Mouse (Mus musculus) CH12.LX (cell line): ENCODE data around the gene Rcor2. TPM values are rescaled to one million over a fixed set of nuclear protein-coding genes. Genes with fewer than 3 reads are reported as not detected.

Experiments used
- DNase-seq: peaks from one replicate; pipeline ENCODE4 v3.0.0-alpha.2; 2013; ENCODE audit errors: extremely low read depth
- H3K27ac ChIP-seq: 2 replicates; pipeline ENCODE4 v1.5.1; 2012; ENCODE audit warnings: low read depth, mild to moderate bottlenecking, control low read depth, moderate library complexity; ENCODE audit not compliant: insufficient read depth
- H3K27me3 ChIP-seq: replicated peaks from 2 replicates; pipeline ENCODE3; 2012; ENCODE audit warnings: inconsistent platforms
- H3K36me3 ChIP-seq, 2 experiments: replicated peaks in 1 of 2; 2 replicates each; pipeline versions ENCODE3 to v1.6.1; 2012; ENCODE audit warnings: inconsistent platforms in 1 of 2, low read length in 1 of 2, mild to moderate bottlenecking in 1 of 2, mixed read lengths in 1 of 2, moderate library complexity in 1 of 2; ENCODE audit not compliant: control insufficient read depth in 1 of 2, insufficient read depth in 1 of 2
- H3K4me1 ChIP-seq, 2 experiments: 2 replicates each; pipeline ENCODE4 v1.6.1; 2012; ENCODE audit warnings: inconsistent platforms in 1 of 2, moderate library complexity in 1 of 2; ENCODE audit not compliant: insufficient read depth in 2 of 2, control insufficient read depth in 1 of 2
- H3K4me2 ChIP-seq: 2 replicates; pipeline ENCODE4 v1.6.1; 2012; ENCODE audit warnings: low read depth, mild to moderate bottlenecking, control low read depth; ENCODE audit not compliant: poor library complexity, insufficient read depth, severe bottlenecking
- H3K4me3 ChIP-seq, 3 experiments: fragments of 150-350 bp in 1 of 3; sonication (generic) in 1 of 3; replicated peaks in 1 of 3; 2 replicates each; pipeline versions ENCODE3 to v1.5.1; 2011 to 2012; ENCODE audit warnings: low read depth in 2 of 3, low read length in 2 of 3, mild to moderate bottlenecking in 2 of 3, moderate library complexity in 2 of 3, control low read depth in 1 of 3, improper control_type of control experiment in 1 of 3, inconsistent platforms in 1 of 3, mixed read lengths in 1 of 3; ENCODE audit not compliant: poor library complexity in 1 of 3
- H3K79me2 ChIP-seq: replicated peaks from 2 replicates; pipeline ENCODE4 v1.6.1; 2012; ENCODE audit warnings: mild to moderate bottlenecking, moderate library complexity; ENCODE audit not compliant: control insufficient read depth, poor library complexity, insufficient read depth, severe bottlenecking; ENCODE audit errors: extremely low read depth
- H3K9ac ChIP-seq: 2 replicates; pipeline ENCODE4 v1.6.1; 2012; ENCODE audit warnings: low read depth, mild to moderate bottlenecking, control low read depth, moderate library complexity; ENCODE audit not compliant: insufficient read depth
- H3K9me3 ChIP-seq: replicated peaks from 2 replicates; pipeline ENCODE3; 2012; ENCODE audit warnings: low read length, inconsistent platforms, mixed read lengths
- BHLHE40 ChIP-seq: IDR thresholded peaks from 2 replicates; pipeline ENCODE4 v1.6.1; 2011; ENCODE audit warnings: mild to moderate bottlenecking, low read depth, low read length, improper control_type of control experiment
- CHD1 ChIP-seq: IDR thresholded peaks from 2 replicates; pipeline ENCODE4 v1.6.1; 2012; ENCODE audit warnings: low read depth, low read length, improper control_type of control experiment, inconsistent platforms
- CHD2 ChIP-seq: IDR thresholded peaks from 2 replicates; pipeline ENCODE4 v1.6.1; 2011; ENCODE audit warnings: low read length, improper control_type of control experiment
- CTCF ChIP-seq, 2 experiments: IDR thresholded peaks in 1 of 2; conservative IDR thresholded peaks in 1 of 2; 2 replicates each; pipeline ENCODE4 v1.5.1; 2011 to 2012; ENCODE audit warnings: low read depth in 2 of 2, low read length in 2 of 2, improper control_type of control experiment in 1 of 2, inconsistent platforms in 1 of 2, mild to moderate bottlenecking in 1 of 2, moderate library complexity in 1 of 2
- E2F4 ChIP-seq: IDR thresholded peaks from 2 replicates; pipeline ENCODE4 v1.6.1; 2011; ENCODE audit warnings: low read depth, low read length, improper control_type of control experiment; ENCODE audit not compliant: insufficient replicate concordance
- ELF1 ChIP-seq: IDR thresholded peaks from 2 replicates; pipeline ENCODE4 v1.6.1; 2014; ENCODE audit warnings: low read depth, mild to moderate bottlenecking, inconsistent platforms, low read length, improper control_type of control experiment
- EP300 ChIP-seq: IDR thresholded peaks from 2 replicates; pipeline ENCODE4 v1.6.1; 2011; ENCODE audit warnings: low read length, improper control_type of control experiment
- ETS1 ChIP-seq: conservative IDR thresholded peaks from 2 replicates; pipeline ENCODE4 v1.6.1; 2012; ENCODE audit warnings: low read depth, mild to moderate bottlenecking, inconsistent platforms, low read length, improper control_type of control experiment, moderate library complexity
- GABPA ChIP-seq: IDR thresholded peaks from 2 replicates; pipeline ENCODE4 v1.6.1; 2012; ENCODE audit warnings: low read depth, low read length, improper control_type of control experiment, inconsistent platforms; ENCODE audit not compliant: insufficient replicate concordance
- HCFC1 ChIP-seq: IDR thresholded peaks from 2 replicates; pipeline ENCODE4 v1.6.1; 2012; ENCODE audit warnings: low read depth, mild to moderate bottlenecking, inconsistent platforms, low read length, improper control_type of control experiment
- IRF4 ChIP-seq: IDR thresholded peaks from 2 replicates; pipeline ENCODE4 v1.6.1; 2014; ENCODE audit warnings: low read depth, mild to moderate bottlenecking, inconsistent platforms, low read length, improper control_type of control experiment
- JUN ChIP-seq: IDR thresholded peaks from 2 replicates; pipeline ENCODE4 v1.6.1; 2011; ENCODE audit warnings: low read depth, mild to moderate bottlenecking, low read length, improper control_type of control experiment, moderate library complexity; ENCODE audit not compliant: insufficient read depth
- JUND ChIP-seq: conservative IDR thresholded peaks from 2 replicates; pipeline ENCODE4 v1.6.1; 2011; ENCODE audit warnings: low read depth, low read length, improper control_type of control experiment
- KAT2A ChIP-seq: IDR thresholded peaks from 2 replicates; pipeline ENCODE4 v1.6.1; 2012; ENCODE audit warnings: low read length, improper control_type of control experiment, inconsistent platforms; ENCODE audit not compliant: insufficient replicate concordance
- MAFK ChIP-seq: IDR thresholded peaks from 2 replicates; pipeline ENCODE4 v1.6.1; 2011; ENCODE audit warnings: low read length, improper control_type of control experiment; ENCODE audit not compliant: insufficient replicate concordance
- MAX ChIP-seq: IDR thresholded peaks from 2 replicates; pipeline ENCODE4 v1.6.1; 2011; ENCODE audit warnings: low read length, improper control_type of control experiment
- MAZ ChIP-seq: IDR thresholded peaks from 2 replicates; pipeline ENCODE4 v1.6.1; 2012; ENCODE audit warnings: low read depth, mild to moderate bottlenecking, inconsistent platforms, low read length, improper control_type of control experiment, moderate library complexity
- MEF2A ChIP-seq: IDR thresholded peaks from 2 replicates; pipeline ENCODE4 v1.6.1; 2014; ENCODE audit warnings: low read depth, mild to moderate bottlenecking, inconsistent platforms, low read length, improper control_type of control experiment, borderline replicate concordance
- MXI1 ChIP-seq: IDR thresholded peaks from 2 replicates; pipeline ENCODE4 v1.6.1; 2011; ENCODE audit warnings: mild to moderate bottlenecking, low read depth, low read length, improper control_type of control experiment
- MYC ChIP-seq: IDR thresholded peaks from 2 replicates; pipeline ENCODE4 v1.6.1; 2011; ENCODE audit warnings: low read depth, mild to moderate bottlenecking, improper control_type of control experiment, low read length
- NELFE ChIP-seq: IDR thresholded peaks from 2 replicates; pipeline ENCODE4 v1.6.1; 2011; ENCODE audit warnings: low read depth, low read length, improper control_type of control experiment
- NRF1 ChIP-seq: IDR thresholded peaks from 2 replicates; pipeline ENCODE4 v1.6.1; 2014; ENCODE audit warnings: low read depth, mild to moderate bottlenecking, inconsistent platforms, low read length, improper control_type of control experiment, moderate library complexity
- PAX5 ChIP-seq: IDR thresholded peaks from 2 replicates; pipeline ENCODE4 v1.6.1; 2012; ENCODE audit warnings: low read length, inconsistent platforms, mixed read lengths
- POLR2A ChIP-seq: IDR thresholded peaks from 2 replicates; pipeline ENCODE4 v1.6.1; 2011; ENCODE audit warnings: low read depth, mild to moderate bottlenecking, improper control_type of control experiment, low read length
- POLR2AphosphoS2 ChIP-seq: IDR thresholded peaks from 2 replicates; pipeline ENCODE4 v1.6.1; 2011; ENCODE audit warnings: low read depth, low read length, improper control_type of control experiment
- RAD21 ChIP-seq: IDR thresholded peaks from 2 replicates; pipeline ENCODE4 v1.6.1; 2011; ENCODE audit warnings: low read depth, mild to moderate bottlenecking, low read length, improper control_type of control experiment, moderate library complexity
- RCOR1 ChIP-seq: conservative IDR thresholded peaks from 2 replicates; pipeline ENCODE4 v1.6.1; 2012; ENCODE audit warnings: low read depth, mild to moderate bottlenecking, inconsistent platforms, low read length, improper control_type of control experiment
- SIN3A ChIP-seq: IDR thresholded peaks from 2 replicates; pipeline ENCODE4 v1.6.1; 2012; ENCODE audit warnings: low read length, improper control_type of control experiment, inconsistent platforms
- SMC3 ChIP-seq: IDR thresholded peaks from 2 replicates; pipeline ENCODE4 v1.6.1; 2011; ENCODE audit warnings: low read depth, low read length, improper control_type of control experiment
- TBP ChIP-seq: conservative IDR thresholded peaks from 2 replicates; pipeline ENCODE4 v1.6.1; 2011; ENCODE audit warnings: low read depth, low read length, improper control_type of control experiment
- TCF12 ChIP-seq: IDR thresholded peaks from 2 replicates; pipeline ENCODE4 v1.6.1; 2014; ENCODE audit warnings: low read depth, mild to moderate bottlenecking, inconsistent platforms, low read length, improper control_type of control experiment
- UBTF ChIP-seq: IDR thresholded peaks from 2 replicates; pipeline ENCODE4 v1.6.1; 2012; ENCODE audit warnings: low read depth, mild to moderate bottlenecking, inconsistent platforms, low read length, improper control_type of control experiment, moderate library complexity
- USF1 ChIP-seq: IDR thresholded peaks from 2 replicates; pipeline ENCODE4 v1.6.1; 2014; ENCODE audit warnings: low read depth, mild to moderate bottlenecking, inconsistent platforms, low read length, improper control_type of control experiment
- USF2 ChIP-seq: conservative IDR thresholded peaks from 2 replicates; pipeline ENCODE4 v1.6.1; 2011; ENCODE audit warnings: low read depth, low read length, improper control_type of control experiment
- ZC3H11A ChIP-seq: IDR thresholded peaks from 2 replicates; pipeline ENCODE4 v1.6.1; 2012; ENCODE audit warnings: low read depth, mild to moderate bottlenecking, inconsistent platforms, low read length, improper control_type of control experiment
- ZKSCAN1 ChIP-seq: IDR thresholded peaks from 2 replicates; pipeline ENCODE4 v1.6.1; 2012; ENCODE audit warnings: low read depth, inconsistent platforms, low read length, improper control_type of control experiment, borderline replicate concordance
- ZMIZ1 ChIP-seq: IDR thresholded peaks from 2 replicates; pipeline ENCODE4 v1.6.1; 2012; ENCODE audit warnings: low read depth, mild to moderate bottlenecking, inconsistent platforms, low read length, improper control_type of control experiment
- ZNF384 ChIP-seq: IDR thresholded peaks from 2 replicates; pipeline ENCODE4 v1.6.1; 2012; ENCODE audit warnings: low read depth, low read length, improper control_type of control experiment, inconsistent platforms
- dilution Hi-C: fragments of 300-500 bp; cut with MboI; formaldehyde crosslinking; loops from 2 replicates; pipeline ENCODE4 v1.14.3; 2020; ENCODE audit warnings: low sequenced_read_pairs; ENCODE audit not compliant: extremely low pct_unique_long_range_greater_than_20kb, extremely low pct_ligation_motif_present
- in situ Hi-C: fragments of 300-500 bp; cut with MboI; formaldehyde crosslinking; loops from 3 replicates; pipeline ENCODE4 v1.14.3; 2019; ENCODE audit warnings: low sequenced_read_pairs, low pct_ligation_motif_present, low pct_unique_long_range_greater_than_20kb, mixed read lengths
- polyA plus RNA-seq: library from polyadenylated mRNA; unstranded; fragments of >175 nt; gene quantifications from 2 replicates; pipeline ENCODE4 v1.2.1, GENCODE M21; 2012; ENCODE audit warnings: low read depth; ENCODE audit not compliant: insufficient read length
- total RNA-seq, 2 experiments: library from RNA; depleted of rRNA; stranded (reverse); fragments of 300-350 nt in 1 of 2; fragments of >200 nt in 1 of 2; gene quantifications; 2 replicates each; pipeline ENCODE4 v1.2.3; 2012 to 2014

Gene Rcor2
- total and polyA plus RNA-seq, 3 experiments = 9.2 to 28.2 (median 12.0) TPM

- dilution Hi-C loops = no loop called here
- no peak overlapping the region for H3K27ac ChIP-seq
- H3K4me1 ChIP-seq = peaks cover 21 to 52% of the 10 kb centered on the region in 2 experiments
- no peaks in the 10 kb centered on the region for H3K9me3 ChIP-seq
- peaks cover 24% of the 10 kb centered on the region for H3K79me2 ChIP-seq
- TF ChIP-seq TBP (no peak), TCF12 (no peak), POLR2A (no peak), ELF1 (no peak), CTCF (conservative IDR thresholded peaks at IDR 0.05 in 1 of 2, IDR thresholded peaks at IDR 0.05 in 1 of 2; ENCODE audit: low read depth in 2 of 2, low read length in 2 of 2) (peak; percentile 54 to 96), MYC (peak; percentile 52; the same call in 1 of the 2 replicates), NELFE (no peak), E2F4 (no peak), RAD21 (peak; percentile 90), ZKSCAN1 (no peak), RCOR1 (no peak), KAT2A (no peak), MAFK (no peak), MEF2A (no peak), BHLHE40 (no peak), IRF4 (peak; percentile 96), NRF1 (no peak), ZMIZ1 (no peak), ZC3H11A (no peak), GABPA (no peak), USF1 (no peak), CHD2 (0 out of 2 replicates have a peak, but pooled peaks have one; percentile 24), POLR2AphosphoS2 (no peak), JUN (no peak), HCFC1 (no peak), PAX5 (no peak), MXI1 (no peak), CHD1 (no peak), UBTF (no peak), ETS1 (no peak), SIN3A (peak; percentile 35; the same call in 1 of the 2 replicates), ZNF384 (no peak), SMC3 (peak; percentile 88), MAX (no peak), MAZ (no peak), EP300 (peak; percentile 56), USF2 (no peak), JUND (no peak)
- peak; percentile 79 for DNase-seq
- H3K36me3 ChIP-seq = peaks cover 35 to 82% of the 10 kb centered on the region in 2 experiments
- H3K4me3 ChIP-seq = no peak overlapping the region
- no peak overlapping the region for H3K9ac ChIP-seq
- H3K27me3 ChIP-seq = no peaks in the 10 kb centered on the region
- no peak overlapping the region for H3K4me2 ChIP-seq
- in situ Hi-C loops = loop anchor here (5.0 kb wide), 1 partner anchor 113 kb away; no protein-coding TSS in a partner anchor
Measured at GRCm38 (mm10) chr19:7234537-7235221, 32.4 kb upstream of the Rcor2 start.
